Mouse (Mus musculus) heart, embryonic 13.5 days (tissue): ENCODE results near the gene Tspan15. TPM values are rescaled to one million over a fixed set of nuclear protein-coding genes. Genes with fewer than 3 reads are reported as not detected.

Experiments
- ATAC-seq: fragments of 200-750 bp; cut with Nextera tagmentation; 2 replicates; pipeline ENCODE4 v1.8.0; 2017; ENCODE audit warnings: moderate TSS enrichment; ENCODE audit not compliant: insufficient number of reproducible peaks, low FRiP score, low TSS enrichment; ENCODE audit errors: extremely low read depth
- H3K27ac ChIP-seq: fragments of 300-500 bp; sonication (generic); replicated peaks from 2 replicates; pipeline ENCODE4 v1.5.1; 2015; ENCODE audit warnings: moderate library complexity, mild to moderate bottlenecking, inconsistent platforms
- H3K27me3 ChIP-seq: fragments of 300-500 bp; sonication (generic); replicated peaks from 2 replicates; pipeline ENCODE4 v1.6.1; 2015; ENCODE audit warnings: mild to moderate bottlenecking, inconsistent platforms
- H3K36me3 ChIP-seq: fragments of 300-500 bp; sonication (generic); 2 replicates; pipeline ENCODE4 v1.6.1; 2015; ENCODE audit warnings: mild to moderate bottlenecking, inconsistent platforms
- H3K4me1 ChIP-seq: fragments of 300-500 bp; sonication (generic); 2 replicates; pipeline ENCODE4 v1.6.1; 2015; ENCODE audit warnings: inconsistent platforms
- H3K4me2 ChIP-seq: fragments of 300-500 bp; sonication (generic); 2 replicates; pipeline ENCODE4 v1.6.1; 2015; ENCODE audit warnings: inconsistent platforms, mild to moderate bottlenecking, moderate library complexity
- H3K4me3 ChIP-seq: fragments of 300-500 bp; sonication (generic); 2 replicates; pipeline ENCODE4 v1.5.1; 2015; ENCODE audit warnings: moderate library complexity, mild to moderate bottlenecking, inconsistent platforms
- H3K9ac ChIP-seq: fragments of 300-500 bp; sonication (generic); 2 replicates; pipeline ENCODE4 v1.6.1; 2015; ENCODE audit warnings: inconsistent platforms, mild to moderate bottlenecking, moderate library complexity
- H3K9me3 ChIP-seq: fragments of 300-500 bp; sonication (generic); 2 replicates; pipeline ENCODE4 v1.6.1; 2016; ENCODE audit warnings: inconsistent platforms
- WGBS: fragments of 180-500 bp; shearing (Covaris S2); methylation state at CpG from one replicate; pipeline ENCODE4 v1.1.7; 2015; ENCODE audit warnings: mixed read lengths; 5-methylcytosine and 5-hydroxymethylcytosine counted together
- polyA plus RNA-seq: library from polyadenylated mRNA; unstranded; fragments of >200 nt; fragmentation: Nextera tagmentation; extraction: Ambion mirVana; gene quantifications from 2 replicates; pipeline ENCODE4 v1.2.1, GENCODE M21; 2015

The Tspan15 gene
- polyA plus RNA-seq, 1 experiment from 2014 or later, result 7.0 TPM

DNA sequence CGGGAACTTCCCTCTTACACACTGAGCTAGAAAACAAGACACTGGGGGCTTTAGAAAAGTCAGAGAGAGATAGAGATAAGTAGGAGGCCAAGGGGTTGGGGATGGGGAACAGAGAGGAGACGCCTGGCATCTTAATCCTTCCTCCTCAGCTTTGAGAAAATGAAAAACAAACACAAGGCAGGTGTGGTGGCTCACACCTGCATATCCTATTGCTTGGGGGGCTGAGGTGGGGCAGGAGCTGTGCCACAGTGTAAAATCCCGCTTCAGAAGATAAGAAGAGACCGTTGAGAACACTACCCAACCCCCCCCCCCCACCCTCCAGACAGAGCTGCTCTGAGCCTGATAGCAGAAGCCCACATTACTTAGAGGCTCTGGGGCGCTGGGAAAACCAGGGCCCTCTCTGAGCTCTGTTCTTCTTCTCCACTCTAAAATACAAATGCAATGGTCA lies 15.9 kb downstream of the Tspan15 start:
- H3K9me3 ChIP-seq, result no peaks in the 10 kb centered on the region
- no peak overlapping the region for H3K27ac ChIP-seq
- ATAC-seq, result no peak
- WGBS, result 17% methylated on average over 5 of the region's 5 CpGs
- H3K36me3 ChIP-seq, result no peaks in the 10 kb centered on the region
- H3K4me2 ChIP-seq, result no peak overlapping the region
- no peak overlapping the region for H3K4me3 ChIP-seq
- H3K27me3 ChIP-seq, result no peaks in the 10 kb centered on the region
- peaks cover 20% of the 10 kb centered on the region for H3K4me1 ChIP-seq
- H3K9ac ChIP-seq, result no peak overlapping the region

DNA sequence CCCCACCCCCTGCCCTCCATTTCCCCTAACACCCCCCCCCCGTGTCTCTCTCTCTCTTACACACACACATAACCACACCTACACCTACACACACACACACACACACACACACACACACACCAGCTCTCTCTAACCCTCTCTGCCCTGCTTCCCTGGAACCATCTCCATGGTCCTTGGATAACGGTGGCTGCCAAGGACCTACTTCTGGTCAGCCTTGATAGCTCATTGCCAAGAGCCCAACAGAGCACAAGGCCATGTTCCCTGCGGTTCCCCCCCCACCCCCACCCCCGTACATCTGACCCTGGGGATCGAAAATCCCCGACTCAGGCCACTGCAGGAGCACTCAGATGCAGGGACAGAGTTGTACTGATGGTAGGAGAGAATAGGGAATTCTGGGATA lies 19.7 kb downstream of the Tspan15 start:
- Histone ChIP-seq H3K36me3 (no peaks in the 10 kb centered on the region), H3K9ac (no peak overlapping the region), H3K4me2 (no peak overlapping the region), H3K9me3 (no peaks in the 10 kb centered on the region), H3K4me3 (no peak overlapping the region), H3K27me3 (0 out of 2 replicates have a peak, but pooled peaks cover 3% of the 10 kb centered on the region), H3K27ac (no peak overlapping the region), H3K4me1 (peaks cover 18% of the 10 kb centered on the region)
- 58% methylated on average over 6 of the region's 6 CpGs for WGBS
- ATAC-seq, result no peak

DNA sequence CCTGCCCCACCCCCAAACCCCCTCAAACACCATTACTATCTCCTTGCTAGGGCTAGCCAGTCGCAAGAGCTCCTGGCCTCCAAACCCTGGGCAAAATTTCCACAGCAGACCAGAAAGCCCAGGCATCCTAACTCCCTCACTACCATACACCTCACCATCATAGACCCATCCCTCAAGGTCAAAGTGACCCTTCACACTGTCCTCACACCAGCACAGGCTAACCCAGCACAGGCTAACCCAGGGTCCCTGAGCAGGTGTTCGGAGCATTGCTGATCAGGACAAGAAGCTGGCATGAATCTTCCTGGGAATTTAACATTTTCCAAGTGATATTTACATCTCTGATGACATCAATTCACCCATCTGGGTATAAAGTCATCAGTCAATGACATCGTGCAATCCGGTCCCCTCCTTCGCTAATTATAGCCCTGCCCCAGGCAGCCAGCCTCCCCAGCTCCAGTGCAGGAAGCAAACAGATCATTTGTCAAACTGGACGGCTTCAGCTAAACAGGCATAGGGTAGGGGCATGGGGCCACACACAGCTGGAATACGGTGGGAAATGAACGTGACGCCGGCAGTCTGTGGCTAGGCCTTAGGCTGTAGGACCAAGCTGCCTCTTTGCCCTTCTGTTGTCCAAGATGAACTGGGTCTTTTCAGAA lies 22.7 kb downstream of the Tspan15 start:
- H3K36me3 ChIP-seq, result no peaks in the 10 kb centered on the region
- 50% methylated on average over 10 of the region's 10 CpGs for WGBS
- no peak overlapping the region for H3K27ac ChIP-seq
- H3K4me2 ChIP-seq, result no peak overlapping the region
- peaks cover 6% of the 10 kb centered on the region; the same call in 1 of the 2 replicates for H3K4me1 ChIP-seq
- 0 out of 2 replicates have a peak, but pooled peaks cover 3% of the 10 kb centered on the region for H3K27me3 ChIP-seq
- H3K4me3 ChIP-seq, result no peak overlapping the region
- ATAC-seq, result no peak
- H3K9me3 ChIP-seq, result no peaks in the 10 kb centered on the region
- 0 out of 2 replicates have a peak overlapping the region, but pooled peaks have one; percentile 14 for H3K9ac ChIP-seq

DNA sequence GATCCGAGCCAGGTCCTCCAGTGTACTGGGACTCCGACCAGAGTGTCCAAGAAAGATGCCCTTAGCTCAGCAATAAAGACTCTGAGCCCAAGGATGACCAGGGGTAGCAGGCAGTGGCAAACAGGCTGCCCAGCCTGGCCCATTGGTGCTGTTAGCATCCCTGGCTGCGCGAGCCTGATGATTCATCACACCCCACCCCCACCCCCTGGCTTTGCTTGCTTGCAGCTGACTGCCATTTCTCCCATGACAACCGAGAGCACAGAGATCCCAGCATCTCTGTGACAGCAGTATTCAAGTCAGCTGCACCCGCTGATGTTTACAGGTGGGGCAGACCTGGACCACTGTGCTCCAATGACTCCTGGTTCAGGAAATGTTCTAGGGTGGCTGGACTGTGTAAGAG lies 28.5 kb downstream of the Tspan15 start:
- H3K4me2 ChIP-seq, result no peak overlapping the region
- H3K4me1 ChIP-seq, result no peaks in the 10 kb centered on the region
- ATAC-seq, result no peak
- H3K9me3 ChIP-seq, result no peaks in the 10 kb centered on the region
- H3K27ac ChIP-seq, result no peak overlapping the region
- 75% methylated on average over 6 of the region's 6 CpGs for WGBS
- H3K36me3 ChIP-seq, result no peaks in the 10 kb centered on the region
- H3K27me3 ChIP-seq, result peaks cover 3% of the 10 kb centered on the region; the same call in 1 of the 2 replicates
- H3K9ac ChIP-seq, result no peak overlapping the region
- no peak overlapping the region for H3K4me3 ChIP-seq

DNA sequence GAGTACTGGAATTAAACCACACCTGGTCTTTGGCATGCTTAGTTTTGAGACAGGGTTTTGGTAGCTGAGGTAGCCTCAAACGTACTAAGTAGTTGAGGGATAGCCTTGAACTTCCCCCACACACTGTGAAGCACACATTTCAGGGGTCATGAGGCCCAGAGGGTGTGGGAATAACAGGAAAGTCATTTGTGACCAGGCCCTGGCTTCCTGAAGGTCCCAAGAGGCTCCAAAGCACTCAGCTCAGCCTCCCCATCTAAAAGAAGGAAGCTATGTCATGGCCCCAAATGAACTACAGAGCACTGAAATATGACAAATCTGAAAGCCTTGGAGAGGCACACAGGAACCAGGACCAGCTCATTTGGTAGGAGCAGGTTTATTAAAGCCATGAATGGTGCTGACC lies 32.2 kb downstream of the Tspan15 start:
- no peaks in the 10 kb centered on the region for H3K36me3 ChIP-seq
- 35% methylated on average over 1 of the region's 1 CpGs for WGBS
- no peaks in the 10 kb centered on the region for H3K9me3 ChIP-seq
- peaks cover 6% of the 10 kb centered on the region; the same call in 1 of the 2 replicates for H3K4me1 ChIP-seq
- H3K9ac ChIP-seq, result no peak overlapping the region
- ATAC-seq, result no peak
- H3K4me2 ChIP-seq, result no peak overlapping the region
- no peaks in the 10 kb centered on the region; the same call in none of the 2 replicates for H3K27me3 ChIP-seq
- H3K27ac ChIP-seq, result no peak overlapping the region
- no peak overlapping the region for H3K4me3 ChIP-seq

DNA sequence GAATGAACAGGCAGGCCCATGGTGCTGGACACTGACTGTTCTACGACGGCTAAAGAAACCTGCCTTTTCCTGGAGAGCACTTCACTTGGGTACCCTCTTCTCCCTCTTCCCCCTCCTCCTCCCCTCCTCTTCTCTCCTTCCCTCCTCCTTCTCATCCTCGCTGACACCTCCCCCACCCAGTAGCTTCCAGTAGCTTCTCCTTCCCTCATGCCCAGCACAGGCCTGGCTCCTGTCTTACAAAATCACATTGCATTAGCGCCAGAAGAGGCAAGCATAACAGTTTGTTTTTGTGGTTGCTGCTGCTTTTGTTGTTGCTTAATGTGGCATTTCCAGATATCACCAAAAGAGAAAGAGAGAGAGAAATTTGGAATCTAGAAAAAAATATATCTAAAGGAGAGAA lies 33.6 kb downstream of the Tspan15 start:
- Histone ChIP-seq H3K9ac (no peak overlapping the region), H3K27ac (no peak overlapping the region), H3K4me1 (peaks cover 8% of the 10 kb centered on the region; the same call in 1 of the 2 replicates), H3K4me3 (no peak overlapping the region), H3K27me3 (peaks cover 3% of the 10 kb centered on the region), H3K36me3 (no peaks in the 10 kb centered on the region), H3K4me2 (no peak overlapping the region), H3K9me3 (no peaks in the 10 kb centered on the region)
- no peak for ATAC-seq
- WGBS, result 63% methylated on average over 4 of the region's 4 CpGs

DNA sequence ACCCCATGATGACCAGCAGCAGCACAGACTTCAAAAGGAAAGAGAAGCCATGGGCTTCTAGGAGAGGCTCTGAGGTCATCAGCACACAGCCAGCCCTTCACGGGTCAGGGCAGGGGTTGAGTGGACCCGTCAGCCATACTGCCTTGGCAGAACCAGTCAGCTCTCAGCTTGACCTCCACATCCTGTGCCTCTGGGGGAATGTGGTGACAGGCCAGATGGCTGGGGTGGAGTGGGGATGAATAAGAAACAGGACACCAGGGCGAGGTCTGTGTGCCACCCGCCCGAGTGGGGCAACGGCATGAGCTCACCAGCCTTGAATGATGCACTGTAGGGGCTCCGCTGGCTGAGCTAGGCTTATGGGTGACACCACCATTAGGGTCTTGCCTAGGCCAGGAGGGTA lies 35.7 kb downstream of the Tspan15 start:
- 44% methylated on average over 7 of the region's 7 CpGs for WGBS
- H3K9me3 ChIP-seq, result no peaks in the 10 kb centered on the region
- H3K36me3 ChIP-seq, result no peaks in the 10 kb centered on the region
- no peak overlapping the region for H3K9ac ChIP-seq
- peaks cover 5% of the 10 kb centered on the region for H3K27me3 ChIP-seq
- H3K4me1 ChIP-seq, result peaks cover 13% of the 10 kb centered on the region
- H3K4me2 ChIP-seq, result no peak overlapping the region
- no peak for ATAC-seq
- no peak overlapping the region for H3K4me3 ChIP-seq
- no peak overlapping the region for H3K27ac ChIP-seq

DNA sequence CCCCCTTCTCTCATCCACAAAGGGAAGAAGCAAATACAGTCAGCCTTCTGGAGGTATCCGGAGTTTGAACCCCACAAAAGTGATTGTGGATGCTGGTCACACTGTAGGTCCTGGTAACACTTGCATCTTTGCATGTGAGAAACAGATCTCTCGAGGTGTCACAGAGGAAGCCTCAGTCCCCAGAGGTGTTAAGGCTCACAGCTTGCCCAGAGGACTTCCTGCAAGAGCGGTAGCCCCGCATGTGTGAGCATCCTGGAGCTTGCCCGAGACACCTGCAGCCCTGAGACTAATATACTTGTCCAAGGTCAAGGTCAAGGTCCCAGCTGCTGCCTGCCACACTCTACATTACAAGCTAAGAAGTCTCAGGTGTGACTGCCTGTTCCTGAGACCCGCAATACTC lies 36.1 kb downstream of the Tspan15 start:
- WGBS, result 44% methylated on average over 6 of the region's 6 CpGs
- H3K27me3 ChIP-seq, result peaks cover 5% of the 10 kb centered on the region
- H3K4me2 ChIP-seq, result no peak overlapping the region
- H3K4me1 ChIP-seq, result peaks cover 13% of the 10 kb centered on the region
- H3K27ac ChIP-seq, result no peak overlapping the region
- no peak overlapping the region for H3K9ac ChIP-seq
- no peak overlapping the region for H3K4me3 ChIP-seq
- no peaks in the 10 kb centered on the region for H3K36me3 ChIP-seq
- no peak for ATAC-seq
- H3K9me3 ChIP-seq, result no peaks in the 10 kb centered on the region

DNA sequence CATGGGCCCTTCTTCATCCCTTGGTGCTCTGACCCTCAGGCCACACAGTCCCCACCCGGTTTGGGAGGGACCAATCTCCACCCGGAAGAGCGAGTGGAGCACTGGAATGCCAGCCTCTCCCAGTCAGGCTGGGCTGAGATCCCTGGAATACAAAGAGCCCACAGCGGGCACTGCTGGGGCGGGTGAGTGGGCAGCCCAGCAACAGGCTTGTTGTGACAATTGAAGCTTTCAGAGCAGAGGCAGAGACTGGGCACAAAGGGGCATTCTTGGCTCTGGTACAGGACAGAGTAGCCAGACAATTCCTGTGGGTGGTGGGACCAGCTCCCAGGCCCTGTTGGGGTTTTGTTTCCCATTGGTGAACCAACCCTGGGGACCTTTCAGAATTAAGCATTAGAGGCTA lies 36.6 kb downstream of the Tspan15 start:
- Histone ChIP-seq H3K4me3 (no peak overlapping the region), H3K4me1 (peaks cover 13% of the 10 kb centered on the region), H3K9ac (no peak overlapping the region), H3K36me3 (no peaks in the 10 kb centered on the region), H3K9me3 (no peaks in the 10 kb centered on the region), H3K27me3 (peaks cover 5% of the 10 kb centered on the region), H3K27ac (no peak overlapping the region), H3K4me2 (no peak overlapping the region)
- 59% methylated on average over 5 of the region's 5 CpGs for WGBS
- ATAC-seq, result no peak

DNA sequence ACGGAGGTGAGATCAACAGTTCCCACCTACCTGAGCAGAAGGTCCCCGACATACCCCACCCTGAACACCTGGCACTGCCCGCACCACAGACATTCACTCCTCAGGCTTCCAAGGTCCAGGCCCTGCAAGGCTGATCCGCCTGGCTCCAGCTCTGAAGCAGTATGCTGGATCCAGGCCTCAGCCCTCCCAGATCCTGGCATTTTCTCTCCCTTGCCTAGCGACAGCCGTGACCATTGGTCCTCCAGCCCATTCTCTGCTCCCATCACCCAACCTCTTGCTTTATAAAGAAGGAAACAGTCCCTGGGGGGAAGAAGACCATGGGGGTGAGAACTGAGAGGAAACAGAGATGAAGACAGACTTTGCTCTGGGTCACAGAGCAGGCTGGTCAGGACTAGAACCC lies 37.0 kb downstream of the Tspan15 start:
- ATAC-seq, result no peak
- no peak overlapping the region for H3K4me2 ChIP-seq
- H3K27ac ChIP-seq, result no peak overlapping the region
- peaks cover 5% of the 10 kb centered on the region for H3K27me3 ChIP-seq
- WGBS, result 76% methylated on average over 6 of the region's 6 CpGs
- H3K4me1 ChIP-seq, result peaks cover 13% of the 10 kb centered on the region
- no peak overlapping the region for H3K9ac ChIP-seq
- no peak overlapping the region for H3K4me3 ChIP-seq
- no peaks in the 10 kb centered on the region for H3K9me3 ChIP-seq
- H3K36me3 ChIP-seq, result no peaks in the 10 kb centered on the region

DNA sequence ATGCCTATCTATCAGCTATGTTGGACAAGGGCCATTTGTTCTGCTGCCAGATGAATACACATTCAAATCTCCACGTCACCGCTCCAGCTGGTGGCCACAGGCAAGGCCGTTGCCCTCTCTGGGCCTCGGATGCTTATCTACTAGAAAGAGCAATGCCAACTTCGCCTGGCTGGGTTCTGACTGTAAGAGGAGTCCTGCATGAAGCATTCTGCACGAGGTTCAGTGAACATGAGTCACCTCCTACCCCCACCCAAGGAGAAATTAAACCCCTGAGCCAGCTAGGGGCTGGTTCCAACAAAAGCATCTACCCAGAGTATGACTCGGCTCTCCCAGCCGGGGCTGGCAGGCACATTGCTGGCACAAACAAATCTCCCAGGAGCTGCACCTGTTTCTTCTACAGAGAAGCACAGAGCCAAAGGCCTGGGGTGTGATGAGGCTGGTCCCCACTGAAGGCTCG lies 38.3 kb downstream of the Tspan15 start:
- no peak for ATAC-seq
- no peaks in the 10 kb centered on the region for H3K36me3 ChIP-seq
- peaks cover 14% of the 10 kb centered on the region for H3K27me3 ChIP-seq
- H3K4me3 ChIP-seq, result no peak overlapping the region
- H3K27ac ChIP-seq, result no peak overlapping the region
- H3K9me3 ChIP-seq, result no peaks in the 10 kb centered on the region
- H3K4me1 ChIP-seq, result peaks cover 13% of the 10 kb centered on the region
- 59% methylated on average over 9 of the region's 9 CpGs for WGBS
- no peak overlapping the region for H3K4me2 ChIP-seq
- no peak overlapping the region for H3K9ac ChIP-seq

DNA sequence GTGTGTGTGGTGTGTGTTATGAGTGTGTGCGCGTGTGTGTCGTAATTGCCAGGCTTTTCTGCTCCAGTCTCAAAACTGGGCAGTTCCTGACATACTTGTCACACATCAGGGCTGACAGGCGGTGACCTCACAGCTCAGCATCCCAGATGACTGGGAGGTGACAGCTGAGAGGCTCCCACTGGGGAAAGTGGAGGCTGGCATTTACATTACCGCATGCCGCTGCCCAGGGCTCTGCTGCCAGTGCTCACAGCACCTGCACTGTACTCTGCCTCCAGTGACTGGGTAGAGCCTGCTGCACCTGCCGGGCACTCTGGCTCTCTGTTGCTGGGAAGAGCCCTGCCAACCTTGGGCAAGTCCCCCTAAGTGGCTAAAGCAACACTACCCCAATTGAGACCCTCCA lies 40.2 kb downstream of the Tspan15 start:
- Histone ChIP-seq H3K4me1 (peaks cover 13% of the 10 kb centered on the region), H3K27ac (no peak overlapping the region), H3K9ac (no peak overlapping the region), H3K4me3 (no peak overlapping the region), H3K4me2 (no peak overlapping the region), H3K27me3 (peaks cover 22% of the 10 kb centered on the region), H3K9me3 (no peaks in the 10 kb centered on the region), H3K36me3 (no peaks in the 10 kb centered on the region)
- ATAC-seq, result no peak
- WGBS, result 80% methylated on average over 7 of the region's 7 CpGs
